Mouse (Mus musculus): ENCODE measurements around the gene Myh8. TPM values are rescaled to one million over a fixed set of nuclear protein-coding genes. Genes with fewer than 3 reads are reported as not detected.

Myh8 gene
- total RNA-seq, 2 experiments from 2014 or later = 2.5 to 3.1 TPM

Other genes starting within 250 kb of the Myh8 start
- 10 to 100 TPM; 20.7 to 24.1 TPM for gene Adprm, start 224.5 kb upstream of the Myh8 start, total RNA-seq (2021)
- 10 to 100 TPM in 1 of 2 experiments, 1 to 10 TPM in 1; 9.4 to 10.9 TPM for gene Sco1, start 224.5 kb upstream of the Myh8 start, total RNA-seq (2021)
- gene Myh3, start 198.8 kb upstream of the Myh8 start, total RNA-seq (2021) = 1 to 10 TPM; 1.1 to 1.5 TPM
- under 1 TPM; 0.25 to 0.48 TPM for gene Myh2, start 106.1 kb upstream of the Myh8 start, total RNA-seq (2021)
- under 1 TPM; 0.27 to 0.55 TPM for gene Myh1, start 77.1 kb upstream of the Myh8 start, total RNA-seq (2021)
- gene Myh4, start 39.1 kb upstream of the Myh8 start, total RNA-seq (2021) = under 1 TPM; 0.38 to 0.39 TPM
- gene Myh13, start 44.5 kb downstream of the Myh8 start, total RNA-seq (2021) = under 1 TPM; 0.27 to 0.32 TPM
- gene Gas7, start 178.3 kb downstream of the Myh8 start, total RNA-seq (2021) = 100 to 1,000 TPM; 303 to 348 TPM

All from layer of hippocampus, postnatal 10 days (tissue).